Mouse (Mus musculus): ENCODE data around the gene Cacna1d.

Cacna1d gene

GRCm38 (mm10) chr14:30365866-30366265 lies 125.4 kb downstream of the Cacna1d start:
- no peak for DNase-seq

- no peak for DNase-seq
Observed at GRCm38 (mm10) chr14:30363487-30364167, 127.6 kb downstream of the Cacna1d start.

GRCm38 (mm10) chr14:30362370-30362769 lies 128.9 kb downstream of the Cacna1d start:
- DNase-seq: no peak

- no peak for DNase-seq
Observed at GRCm38 (mm10) chr14:30360478-30360877, 130.8 kb downstream of the Cacna1d start.

- DNase-seq: no peak
Observed at GRCm38 (mm10) chr14:30360004-30360403, 131.3 kb downstream of the Cacna1d start.

GRCm38 (mm10) chr14:30358028-30358427 lies 133.2 kb downstream of the Cacna1d start:
- no peak for DNase-seq

GRCm38 (mm10) chr14:30356456-30356855 lies 134.8 kb downstream of the Cacna1d start:
- DNase-seq: no peak

GRCm38 (mm10) chr14:30354761-30355160 lies 136.5 kb downstream of the Cacna1d start:
- DNase-seq: no peak

- no peak for DNase-seq
Observed at GRCm38 (mm10) chr14:30354127-30354463, 137.2 kb downstream of the Cacna1d start.

GRCm38 (mm10) chr14:30353291-30354126 lies 137.7 kb downstream of the Cacna1d start:
- peak; percentile 63 for DNase-seq

- no peak for DNase-seq
Observed at GRCm38 (mm10) chr14:30352951-30353270, 138.3 kb downstream of the Cacna1d start.

- peak; percentile 51 for DNase-seq
Observed at GRCm38 (mm10) chr14:30352061-30352950, 138.9 kb downstream of the Cacna1d start.

- DNase-seq: no peak
Observed at GRCm38 (mm10) chr14:30350285-30350684, 141.0 kb downstream of the Cacna1d start.

GRCm38 (mm10) chr14:30344948-30345865 lies 146.0 kb downstream of the Cacna1d start:
- peak; percentile 73 for DNase-seq

GRCm38 (mm10) chr14:30343740-30344139 lies 147.5 kb downstream of the Cacna1d start:
- DNase-seq: no peak

- peak; percentile 38 for DNase-seq
Observed at GRCm38 (mm10) chr14:30341825-30342590, 149.2 kb downstream of the Cacna1d start.

GRCm38 (mm10) chr14:30340140-30340539 lies 151.1 kb downstream of the Cacna1d start:
- no peak for DNase-seq

GRCm38 (mm10) chr14:30331856-30332255 lies 159.4 kb downstream of the Cacna1d start:
- DNase-seq: no peak

GRCm38 (mm10) chr14:30330416-30331181 lies 160.7 kb downstream of the Cacna1d start:
- DNase-seq: no peak

- DNase-seq: no peak
Observed at GRCm38 (mm10) chr14:30329109-30329508, 162.1 kb downstream of the Cacna1d start.

- no peak for DNase-seq
Observed at GRCm38 (mm10) chr14:30327452-30327851, 163.8 kb downstream of the Cacna1d start.

Data from kidney, postnatal 10 days (tissue).